Mouse (Mus musculus): ENCODE measurements around the gene Osbpl5.

The Osbpl5 gene

DNA sequence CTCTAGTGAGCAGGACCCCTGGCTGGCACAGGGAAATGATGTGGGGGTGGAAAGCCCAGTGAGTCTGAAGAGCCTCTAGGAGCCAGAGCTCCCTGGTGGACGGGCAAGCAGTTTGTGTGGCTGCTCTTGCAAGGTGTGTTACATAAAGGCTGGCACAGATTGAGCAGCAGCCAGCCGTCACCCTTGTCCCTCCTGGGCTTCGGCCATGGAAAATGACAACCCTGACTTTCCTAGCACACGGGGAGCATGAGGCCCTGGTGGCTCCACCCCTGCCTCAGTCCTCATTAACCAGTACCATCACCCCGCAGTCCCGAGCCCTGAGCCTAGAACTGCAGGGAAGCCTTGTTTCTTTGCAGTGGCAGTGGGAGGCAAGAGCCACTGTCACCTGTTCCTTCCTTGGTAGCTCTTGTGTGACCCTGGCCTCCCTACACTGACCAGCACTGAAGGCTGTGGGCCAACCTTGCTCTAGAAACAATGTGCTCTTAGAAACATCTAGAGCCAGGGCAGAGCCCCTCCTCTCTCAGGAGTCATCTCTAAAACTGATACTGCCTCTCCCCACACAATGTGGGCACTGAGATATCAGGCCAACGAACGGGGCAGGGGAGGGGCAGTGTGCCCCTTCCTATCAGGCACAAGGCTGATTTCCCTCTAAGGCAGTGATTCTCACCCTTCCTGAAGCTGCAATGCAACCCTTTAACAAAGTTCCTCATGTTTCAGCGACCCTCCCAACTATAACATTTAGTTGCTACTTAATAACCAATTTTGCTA is 1.2 kb downstream of the Osbpl5 start:
- 75% methylated on average over 9 of the region's 9 CpGs for WGBS

DNA sequence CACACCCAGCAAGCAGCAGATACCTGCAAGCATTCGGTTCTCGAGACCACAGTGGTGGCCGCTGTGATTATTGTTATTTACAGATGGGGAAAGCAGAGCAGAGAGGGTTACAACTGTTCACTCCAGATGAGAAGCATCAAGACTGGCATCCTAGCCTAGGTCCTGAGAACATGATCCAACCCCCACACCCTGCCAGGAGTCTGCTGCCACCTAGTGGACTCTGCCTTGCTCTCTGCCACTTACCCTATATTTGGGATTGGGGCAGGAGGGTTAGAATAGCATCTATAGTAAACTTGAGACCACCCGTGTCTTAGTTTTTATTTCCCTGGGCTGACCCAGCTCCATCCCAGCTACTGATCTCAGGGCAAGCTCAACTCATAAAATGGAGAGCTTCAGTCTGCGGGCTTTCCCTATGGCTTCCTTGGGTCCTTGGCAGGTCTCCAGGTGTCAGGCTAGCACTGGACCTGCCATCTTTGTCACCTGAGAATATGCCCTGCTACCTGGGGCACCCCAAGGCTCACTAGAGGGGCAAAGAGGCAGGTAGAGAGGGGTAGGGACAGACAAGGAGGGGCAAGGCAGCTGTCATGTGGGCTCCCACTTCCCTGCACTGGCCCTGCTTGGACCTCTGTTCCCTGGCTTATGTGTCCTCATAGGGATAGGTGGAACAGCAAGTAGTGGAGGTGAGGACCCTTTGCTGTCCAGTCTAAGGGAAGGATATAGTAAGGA is 2.6 kb downstream of the Osbpl5 start:
- 62% methylated on average over 5 of the region's 5 CpGs for WGBS

DNA sequence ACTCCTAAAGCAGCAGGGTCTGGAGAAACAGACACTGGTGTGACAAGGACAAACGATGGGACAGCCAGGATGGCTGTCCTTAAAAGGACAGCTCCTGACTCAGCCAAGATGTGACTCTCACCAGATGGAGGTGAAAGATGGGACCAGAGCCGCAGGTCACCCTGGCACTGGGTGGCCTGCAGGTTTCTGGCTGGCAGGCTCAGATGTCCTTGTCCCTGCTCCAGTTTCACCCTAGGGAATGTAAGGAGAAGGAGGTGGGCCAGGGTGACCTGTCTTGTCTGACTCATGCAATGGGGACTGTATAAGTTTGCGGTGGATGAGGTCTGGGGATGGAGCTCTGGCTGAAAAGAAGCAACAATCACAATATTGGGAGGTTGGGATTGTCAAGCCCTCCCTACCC is 4.2 kb downstream of the Osbpl5 start:
- WGBS, result 87% methylated on average over 3 of the region's 3 CpGs

DNA sequence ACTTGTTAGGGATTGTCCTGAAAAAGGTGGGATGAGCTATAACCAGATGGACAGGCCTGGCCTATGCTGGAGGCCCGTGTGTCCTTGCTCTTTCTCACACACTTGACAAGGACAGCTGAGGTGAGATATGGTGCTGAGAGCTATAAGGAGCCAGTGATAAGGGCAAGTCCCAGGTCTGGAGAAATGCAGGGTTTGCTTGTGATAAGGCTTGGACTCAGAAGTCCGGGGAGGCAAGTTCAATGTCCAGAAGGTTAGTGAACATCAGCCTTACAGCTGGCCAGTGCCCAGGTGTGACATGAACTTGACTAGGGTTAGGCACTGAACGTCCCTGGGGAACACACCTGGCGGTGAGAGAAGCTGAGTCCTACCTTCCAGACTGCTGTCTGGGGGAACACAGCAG is 4.7 kb downstream of the Osbpl5 start:
- 80% methylated on average over 4 of the region's 4 CpGs for WGBS

DNA sequence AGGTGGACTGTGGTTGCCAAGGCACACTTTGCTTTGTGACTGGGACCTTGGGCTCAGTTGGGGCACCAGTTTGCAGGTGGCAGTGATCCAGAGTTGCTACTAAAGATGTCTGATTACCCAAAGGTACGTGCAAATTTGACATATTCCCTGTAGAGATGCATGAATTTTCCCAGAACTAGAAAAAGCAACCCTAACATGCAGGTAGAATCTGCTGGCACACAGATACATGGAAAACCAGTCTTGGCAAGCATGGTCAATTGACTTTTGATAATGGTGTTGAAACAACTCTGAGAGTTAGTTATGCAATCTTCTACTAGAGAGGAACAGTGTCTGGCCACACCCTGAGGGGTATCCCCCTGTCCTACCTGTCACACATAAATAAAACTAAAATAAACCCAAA is 5.4 kb downstream of the Osbpl5 start:
- WGBS, result 79% methylated on average over 1 of the region's 1 CpGs

DNA sequence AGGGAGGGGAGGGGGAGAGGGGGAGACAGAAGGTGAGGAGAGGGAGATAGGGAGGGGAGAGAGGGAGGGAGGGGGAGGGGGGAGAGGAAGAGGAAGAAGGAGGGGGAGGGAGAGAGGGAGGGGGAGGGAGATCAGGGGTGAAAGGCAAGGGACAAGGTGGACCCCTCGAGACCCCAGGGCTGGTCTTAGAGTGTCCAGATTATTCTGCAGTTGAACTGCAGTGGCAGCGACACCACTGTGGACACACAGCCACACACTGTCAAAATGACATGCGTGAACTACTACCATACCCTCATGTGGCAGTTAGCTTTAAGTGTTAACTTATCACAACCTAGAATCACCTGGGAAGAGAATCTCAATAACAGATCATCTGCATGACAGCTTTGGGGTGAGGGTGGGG is 7.7 kb downstream of the Osbpl5 start:
- WGBS, result 76% methylated on average over 3 of the region's 3 CpGs

DNA sequence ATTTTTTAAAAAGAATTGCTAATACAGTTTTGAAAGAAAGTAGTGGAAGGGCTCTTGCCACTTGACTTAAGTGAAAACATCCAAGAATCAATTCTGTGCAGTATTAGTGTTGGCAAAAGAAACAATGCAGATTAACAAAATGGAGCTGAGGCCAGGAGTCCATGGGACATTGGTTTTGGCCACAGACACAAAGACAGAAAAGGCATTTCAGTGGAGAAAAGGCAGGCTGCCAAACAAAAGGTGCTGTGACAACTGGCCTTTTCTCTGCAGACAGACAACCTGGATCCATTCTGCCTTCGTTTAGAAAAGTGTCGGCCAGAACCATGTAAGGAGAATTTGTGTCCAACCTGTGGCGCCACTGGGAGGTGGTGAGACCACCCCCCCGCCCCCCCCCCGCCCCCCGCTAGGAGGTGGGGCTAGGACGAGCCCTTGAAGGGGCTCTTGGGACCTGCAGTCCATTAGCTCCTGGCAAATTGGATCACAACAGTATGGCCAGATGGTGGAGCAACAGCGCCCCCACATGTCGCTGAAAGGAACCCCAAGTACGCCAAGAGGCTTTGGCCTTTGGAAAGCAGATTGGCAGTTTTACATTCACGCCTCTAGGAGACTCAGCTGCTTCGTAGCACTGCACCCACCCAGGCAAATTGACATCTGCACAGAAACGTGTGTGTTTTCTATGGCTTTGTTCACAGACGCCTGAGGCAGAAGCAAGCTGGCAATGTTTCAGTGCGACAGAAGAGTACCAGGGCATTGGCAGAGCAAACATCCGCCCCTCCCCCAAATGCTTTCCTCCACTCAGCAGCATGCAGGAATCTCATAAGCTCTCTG is 8.5 kb downstream of the Osbpl5 start:
- 3% methylated on average over 16 of the region's 16 CpGs for WGBS

DNA sequence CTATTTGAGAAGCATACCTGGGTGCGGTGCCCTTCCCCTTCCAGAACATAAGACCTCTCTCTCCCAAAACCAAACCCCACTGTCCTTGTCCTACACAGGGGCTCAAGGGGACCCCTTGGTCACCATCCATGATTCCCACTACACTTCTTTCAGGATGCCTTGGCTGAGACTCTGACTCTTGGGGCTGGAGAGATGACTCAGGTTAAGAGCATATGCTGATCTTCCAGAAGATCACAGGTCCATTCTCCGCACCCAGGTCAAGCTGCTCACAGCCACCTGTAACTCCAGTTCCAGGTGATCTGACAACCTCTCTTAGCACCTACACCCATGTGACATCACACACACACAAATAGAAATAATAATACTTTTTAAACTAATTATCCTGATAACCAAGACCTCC is 16.1 kb downstream of the Osbpl5 start:
- 32% methylated on average over 2 of the region's 2 CpGs for WGBS

DNA sequence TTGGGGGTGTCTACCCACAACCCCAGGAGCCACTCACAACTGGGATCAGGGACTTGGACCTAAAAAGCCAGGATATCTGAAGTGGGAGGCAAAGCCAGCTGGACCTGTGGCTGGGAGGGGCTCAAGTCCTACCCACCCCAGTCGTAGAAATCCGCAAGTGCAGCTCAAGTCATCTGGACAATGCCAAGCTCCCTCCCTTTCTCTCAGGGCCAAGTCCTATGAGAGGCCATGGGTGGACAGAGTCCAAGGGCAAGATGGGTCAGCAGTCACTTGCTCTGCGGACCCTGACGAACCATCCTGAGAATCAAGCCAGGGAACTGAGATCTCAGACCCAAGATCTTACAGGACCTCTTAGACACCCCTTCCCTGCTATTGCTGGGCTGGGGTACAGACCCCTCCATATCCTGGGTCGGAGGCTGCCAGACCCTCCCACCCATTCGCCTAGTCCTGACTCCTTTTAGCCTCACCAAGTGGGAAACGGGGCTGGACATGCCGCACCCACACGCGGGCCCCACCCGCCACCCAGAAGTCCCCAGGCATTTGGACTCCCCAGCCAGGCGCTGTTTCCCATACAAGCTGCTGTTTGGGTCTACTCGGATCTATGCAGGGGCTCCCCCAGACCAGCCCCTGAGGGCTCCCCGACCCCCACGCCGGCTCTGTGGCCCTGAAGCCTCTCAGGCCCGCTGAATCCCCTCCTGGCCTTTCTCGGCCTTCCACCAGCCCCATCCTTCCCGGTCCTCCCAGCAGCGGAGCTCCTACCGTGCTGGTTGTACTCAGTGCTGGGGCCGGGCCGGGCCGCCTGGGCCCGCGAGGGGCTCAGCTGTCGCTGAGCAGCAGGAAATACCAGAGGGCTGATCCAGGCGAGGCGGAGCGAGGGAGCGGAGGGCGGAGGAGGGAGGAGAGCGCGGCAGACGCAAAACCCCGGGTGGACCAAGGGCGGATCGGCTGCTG is 17.0 kb downstream of the Osbpl5 start:
- WGBS, result 4% methylated on average over 38 of the region's 38 CpGs

DNA sequence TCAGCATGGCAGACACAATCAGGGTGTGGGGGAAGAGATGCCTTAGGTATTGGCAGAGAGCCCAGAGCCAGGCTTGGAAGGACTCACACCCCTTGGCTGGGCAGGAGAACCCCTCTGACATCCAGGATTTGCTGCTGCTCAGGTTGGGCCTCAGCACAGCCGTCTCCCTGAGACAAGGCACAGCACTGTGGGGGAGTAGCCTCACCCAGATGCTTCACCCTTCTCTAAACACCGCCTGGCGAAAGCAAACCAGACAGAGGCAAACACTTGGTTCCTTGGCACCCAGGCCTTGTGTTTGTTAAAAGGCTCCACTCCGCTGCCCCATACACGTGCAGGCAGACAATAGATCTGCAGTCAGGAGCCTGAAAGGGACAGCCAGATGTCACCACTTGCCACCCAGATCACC is 18.2 kb downstream of the Osbpl5 start:
- 28% methylated on average over 5 of the region's 5 CpGs for WGBS

DNA sequence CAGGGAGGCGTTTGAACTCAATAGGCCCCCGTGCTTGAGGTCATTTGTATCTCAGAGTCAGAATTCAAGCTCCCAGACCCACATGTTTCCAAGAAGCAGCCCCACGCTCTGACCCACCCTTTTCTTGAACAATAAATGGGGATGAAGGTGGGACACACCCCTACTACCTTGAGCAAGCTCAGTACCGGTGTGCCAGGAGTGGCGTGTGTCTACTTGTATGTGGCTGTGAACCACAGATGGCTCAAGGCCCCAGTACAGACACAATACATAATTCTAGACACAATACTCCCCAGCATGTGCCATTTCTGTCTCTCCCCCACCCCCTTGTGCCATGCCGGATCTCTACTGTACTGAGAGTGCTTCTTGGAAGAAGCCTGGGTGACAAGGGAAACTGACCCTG is 18.6 kb downstream of the Osbpl5 start:
- WGBS, result 62% methylated on average over 6 of the region's 6 CpGs

DNA sequence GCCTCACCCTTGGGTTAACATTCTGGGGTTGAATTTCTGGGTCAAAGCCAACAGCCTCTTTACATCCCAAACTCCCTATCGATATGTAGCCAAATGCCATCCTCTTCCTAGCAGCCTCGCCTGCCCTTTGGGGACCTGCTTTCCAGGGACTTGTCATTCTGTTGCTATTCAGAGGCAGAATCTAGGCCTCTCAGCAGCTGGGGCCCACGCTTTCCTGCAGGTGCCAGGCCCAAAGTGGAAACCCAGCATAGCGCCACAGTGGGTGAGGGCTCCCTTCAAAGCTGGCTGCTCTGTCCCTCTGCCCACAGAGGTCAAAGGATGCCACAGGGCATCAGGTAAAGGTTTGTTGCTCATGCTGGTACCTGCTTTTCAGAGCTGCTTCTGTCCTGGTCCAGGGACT is 23.0 kb downstream of the Osbpl5 start:
- WGBS, result 66% methylated on average over 4 of the region's 4 CpGs

DNA sequence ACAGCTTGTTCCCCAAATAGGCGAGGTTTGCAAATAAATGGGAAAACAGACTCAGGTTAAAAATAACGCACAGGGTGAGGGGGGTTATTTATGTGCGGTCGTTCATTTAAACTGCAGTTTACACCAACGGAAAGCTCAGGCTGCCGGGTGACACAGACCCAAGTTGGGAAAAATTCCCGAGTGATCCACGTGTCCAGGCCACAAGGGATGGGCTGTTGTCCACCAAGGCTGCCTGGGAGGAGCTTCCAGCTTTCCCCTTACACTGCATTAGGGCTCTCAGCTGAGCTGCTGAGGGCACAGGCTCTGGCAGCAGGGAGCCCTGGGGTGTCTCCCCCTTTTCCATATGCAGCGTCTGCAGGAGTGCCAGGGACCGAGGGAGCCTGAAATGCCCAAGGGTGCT is 26.9 kb downstream of the Osbpl5 start:
- 75% methylated on average over 10 of the region's 10 CpGs for WGBS

DNA sequence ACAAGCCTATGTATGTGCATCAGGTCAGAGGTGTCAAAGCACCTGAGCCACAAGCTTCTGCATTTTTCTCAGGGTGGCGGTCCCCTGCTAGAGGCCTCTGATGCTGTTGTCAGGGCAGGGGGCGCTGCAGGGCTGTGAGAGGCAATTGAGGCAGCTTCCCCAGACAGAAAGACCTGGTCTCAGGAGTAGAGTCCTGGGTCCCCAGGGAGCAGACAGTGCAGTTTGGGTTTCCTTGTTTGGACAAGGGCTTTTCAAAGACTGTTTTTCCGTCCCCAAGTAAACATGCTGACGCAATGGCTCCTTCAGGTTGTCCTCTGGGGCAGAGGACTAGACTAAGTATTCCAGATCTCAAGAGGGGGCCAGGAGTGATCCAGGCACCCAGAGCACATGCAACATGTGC is 30.4 kb downstream of the Osbpl5 start:
- WGBS, result 77% methylated on average over 4 of the region's 4 CpGs

DNA sequence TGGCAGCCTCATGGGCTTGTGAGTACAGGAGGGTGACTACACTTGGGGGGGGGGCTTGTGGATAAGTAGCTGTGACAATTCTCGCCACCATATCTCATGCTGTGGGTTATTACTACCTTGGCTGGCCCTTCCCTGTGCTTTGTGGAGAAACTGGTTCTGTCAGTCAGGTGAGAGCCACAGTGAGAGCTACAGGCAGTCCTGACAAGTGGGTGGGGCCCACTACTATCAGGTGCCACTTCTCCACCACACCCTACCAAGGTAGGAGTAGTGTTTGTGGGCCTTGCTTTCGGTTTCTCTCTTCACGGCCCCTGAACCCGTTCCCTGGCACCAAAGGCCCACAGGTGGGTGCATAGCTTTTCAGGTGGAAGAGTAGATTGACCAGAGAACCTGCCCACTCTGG is 32.9 kb downstream of the Osbpl5 start:
- 92% methylated on average over 4 of the region's 4 CpGs for WGBS

DNA sequence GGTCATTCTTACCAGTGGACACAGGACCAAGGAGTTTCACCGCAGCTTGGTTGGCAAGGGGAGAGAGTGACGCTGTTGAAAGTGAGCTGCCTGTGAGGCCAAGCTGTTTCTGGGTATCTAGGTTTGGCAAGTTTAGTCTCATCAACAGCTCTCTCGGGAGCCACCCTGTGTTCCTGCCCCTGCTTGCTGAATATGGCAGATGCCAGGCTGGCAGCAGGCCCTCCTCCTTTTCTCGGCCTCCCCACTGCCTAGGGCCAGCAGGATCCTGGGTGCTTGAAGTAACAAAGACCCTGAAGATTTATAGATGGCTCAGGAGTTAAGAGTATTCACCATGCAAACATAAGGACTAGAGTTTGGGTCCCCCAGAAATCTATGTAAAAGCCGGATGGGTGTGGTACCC is 34.1 kb downstream of the Osbpl5 start:
- 52% methylated on average over 5 of the region's 5 CpGs for WGBS

DNA sequence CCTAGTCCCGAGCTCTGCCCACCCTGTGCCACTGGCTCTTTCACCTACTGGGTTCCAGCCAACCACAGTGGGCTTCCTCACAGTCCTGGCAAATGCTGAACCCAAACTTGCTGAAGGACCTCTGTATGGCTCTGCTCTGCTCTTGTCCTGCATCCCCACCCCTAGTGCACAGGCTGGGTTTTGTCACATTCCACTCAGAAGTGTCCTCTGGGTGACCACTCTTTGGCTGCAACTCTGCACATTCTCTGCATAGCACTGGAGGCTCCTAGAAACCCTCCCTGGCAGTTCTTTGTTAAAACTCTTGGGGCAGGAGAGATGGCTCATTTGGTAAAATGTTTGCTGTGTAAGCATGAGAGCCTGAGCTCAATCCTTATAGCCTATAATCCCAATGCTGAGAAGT is 39.0 kb downstream of the Osbpl5 start:
- WGBS, result 88% methylated on average over 1 of the region's 1 CpGs

DNA sequence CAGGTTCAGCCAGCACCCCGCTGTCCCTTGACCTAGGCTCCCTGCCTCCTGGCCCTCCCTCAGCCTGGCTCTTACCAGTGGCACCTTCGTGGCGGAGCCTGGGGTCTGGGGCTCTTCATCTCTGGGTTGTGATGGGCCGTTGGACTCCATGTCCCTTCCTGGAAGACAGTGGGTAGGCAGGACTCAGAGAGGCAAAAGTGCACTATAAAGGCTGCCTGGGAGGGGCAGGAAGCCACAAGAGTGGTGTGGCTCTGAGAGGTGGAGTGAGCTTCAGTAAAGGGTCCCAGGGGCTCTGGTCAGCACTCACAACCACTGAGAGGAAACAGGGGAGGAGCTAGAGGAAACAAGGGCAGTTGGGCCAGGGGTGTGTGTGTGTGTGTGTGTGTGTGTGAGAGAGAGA is 43.4 kb downstream of the Osbpl5 start:
- WGBS, result 74% methylated on average over 4 of the region's 4 CpGs

DNA sequence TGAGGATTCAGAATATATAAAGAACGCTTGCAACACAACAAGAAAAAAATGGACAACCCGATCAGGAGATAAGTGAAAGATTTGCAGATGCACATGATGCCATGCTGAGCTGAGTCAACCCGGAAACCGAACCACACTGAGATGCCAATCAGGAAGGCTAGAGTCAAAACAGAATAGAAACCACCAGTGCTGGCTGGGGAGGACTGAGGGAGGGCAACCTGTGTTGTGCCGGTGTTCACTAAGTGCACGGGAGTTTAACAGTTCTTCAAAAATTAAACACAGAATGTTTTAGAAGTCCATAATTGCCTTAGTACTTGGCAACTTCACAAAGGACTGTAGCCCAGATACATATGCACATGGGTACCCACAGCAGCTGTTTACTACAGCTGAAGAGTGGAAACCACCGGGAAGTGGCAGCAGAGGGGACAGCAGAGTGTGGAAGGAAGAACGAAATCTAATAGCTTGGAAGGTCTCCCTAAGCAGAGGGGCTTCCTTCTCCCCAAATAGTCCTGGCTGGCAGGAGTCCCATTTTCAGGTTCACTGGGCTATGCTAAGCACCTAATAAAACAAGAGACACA is 43.9 kb downstream of the Osbpl5 start:
- WGBS, result 66% methylated on average over 8 of the region's 8 CpGs

DNA sequence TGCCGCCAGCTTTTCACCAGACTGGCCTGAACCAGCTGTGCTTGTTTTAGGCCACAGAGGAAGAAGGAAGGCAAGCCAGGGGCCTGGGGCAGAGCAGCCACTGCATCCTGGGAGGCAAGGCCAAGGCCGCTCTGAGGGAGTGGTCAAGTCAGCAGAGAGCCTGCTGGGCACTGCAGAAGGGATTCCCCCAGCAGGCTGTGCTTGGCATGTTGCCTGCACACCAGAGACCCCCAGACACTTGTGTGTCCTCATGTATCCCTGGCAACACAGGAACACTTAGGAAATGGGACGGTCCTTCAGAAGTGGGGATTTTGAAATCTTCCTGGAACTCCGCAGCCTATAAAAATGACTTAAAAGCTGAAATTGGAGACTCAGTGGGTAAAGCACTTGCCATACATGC is 44.8 kb downstream of the Osbpl5 start:
- WGBS, result 82% methylated on average over 4 of the region's 4 CpGs

DNA sequence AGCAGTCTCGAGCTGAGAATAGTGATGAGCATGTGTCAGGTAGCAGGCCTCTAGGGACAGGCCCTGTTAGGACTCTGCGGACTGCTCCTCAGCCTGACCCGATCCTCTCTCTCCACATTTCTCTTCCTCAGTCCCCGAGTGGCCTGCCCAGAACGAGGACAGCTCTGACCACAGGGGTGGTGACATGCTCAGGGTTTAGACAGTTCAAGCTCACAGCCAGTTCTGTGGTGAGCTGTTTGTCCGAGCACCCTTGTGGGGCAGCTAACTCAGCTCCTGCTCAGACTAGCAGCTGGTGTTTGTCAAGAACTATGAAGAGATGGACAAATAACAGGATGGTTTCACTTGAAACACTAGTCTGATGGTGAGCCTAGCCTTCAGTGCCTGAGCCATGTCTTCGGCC is 45.4 kb downstream of the Osbpl5 start:
- WGBS, result 84% methylated on average over 7 of the region's 7 CpGs

All from cerebral cortex, adult 2 months (tissue).